Mouse (Mus musculus) lung, embryonic 14.5 days (tissue): ENCODE measurements around the gene Tgfbr2. TPM values are rescaled to one million over a fixed set of nuclear protein-coding genes. Genes with fewer than 3 reads are reported as not detected.
"Not testable (repeated sequence)": the region's sequence is repeated elsewhere in the genome, so short reads cannot be mapped to it uniquely, and the experiment has no call there.

ENCODE experiments used
- ATAC-seq: fragments of 200-750 bp; cut with Nextera tagmentation; 2 replicates; pipeline ENCODE4 v1.8.0; 2017; ENCODE audit warnings: mild to moderate bottlenecking, moderate TSS enrichment, moderate library complexity; ENCODE audit not compliant: insufficient read depth
- DNase-seq: peaks from one replicate; pipeline ENCODE4 v3.0.0-alpha.2; 2015
- H3K27ac ChIP-seq: fragments of 300-500 bp; sonication (generic); 2 replicates; pipeline ENCODE4 v1.5.1; 2014; ENCODE audit warnings: low read depth, mild to moderate bottlenecking, moderate library complexity
- H3K27me3 ChIP-seq: fragments of 300-500 bp; sonication (generic); 2 replicates; pipeline ENCODE4 v1.6.1; 2014; ENCODE audit warnings: low read length, control low read depth; ENCODE audit not compliant: insufficient read depth
- H3K36me3 ChIP-seq: fragments of 300-500 bp; sonication (generic); 2 replicates; pipeline ENCODE4 v1.6.1; 2014; ENCODE audit warnings: control low read depth; ENCODE audit not compliant: insufficient read depth
- H3K4me1 ChIP-seq: fragments of 300-500 bp; sonication (generic); 2 replicates; pipeline ENCODE4 v1.6.1; 2014; ENCODE audit warnings: antibody characterized with exemption, control low read depth; ENCODE audit not compliant: insufficient read depth
- H3K4me2 ChIP-seq: fragments of 300-500 bp; sonication (generic); 2 replicates; pipeline ENCODE4 v1.6.1; 2014; ENCODE audit warnings: mild to moderate bottlenecking
- H3K4me3 ChIP-seq: fragments of 300-500 bp; sonication (generic); 2 replicates; pipeline ENCODE4 v1.5.1; 2014; ENCODE audit warnings: low read depth, low read length
- H3K9ac ChIP-seq: fragments of 300-500 bp; sonication (generic); 2 replicates; pipeline ENCODE4 v1.6.1; 2014
- H3K9me3 ChIP-seq: fragments of 300-500 bp; sonication (generic); 2 replicates; pipeline ENCODE4 v1.6.1; 2016; ENCODE audit warnings: low read depth, low read length, control low read depth
- CTCF ChIP-seq: IDR thresholded peaks from 2 replicates; pipeline ENCODE4 v1.5.1; 2016; ENCODE audit warnings: antibody characterized with exemption, low read depth
- WGBS: fragments of 180-500 bp; shearing (Covaris S2); extraction: QIAGEN DNeasy Blood & Tissue Kit; methylation state at CpG from one replicate; pipeline ENCODE4 v1.1.7; 2014; 5-methylcytosine and 5-hydroxymethylcytosine counted together
- polyA plus RNA-seq: library from polyadenylated mRNA; unstranded; fragments of >200 nt; fragmentation: Nextera tagmentation; extraction: Ambion mirVana; gene quantifications from 2 replicates; pipeline ENCODE4 v1.2.1, GENCODE M21; 2014

Gene Tgfbr2
- polyA plus RNA-seq, 1 experiment from 2014 or later: 51.3 TPM

GRCm38 (mm10) chr9:116053976-116054375, 121.2 kb downstream of the Tgfbr2 start:
- H3K4me3 ChIP-seq: no peak overlapping the region
- DNase-seq (no peak), ATAC-seq (no peak)
- no peak overlapping the region for H3K27ac ChIP-seq
- H3K9me3 ChIP-seq: no peaks in the 10 kb centered on the region
- H3K4me1 ChIP-seq: no peaks in the 10 kb centered on the region
- H3K9ac ChIP-seq: no peak overlapping the region
- H3K27me3 ChIP-seq: no peaks in the 10 kb centered on the region
- TF ChIP-seq CTCF: no peak
- H3K36me3 ChIP-seq: no peaks in the 10 kb centered on the region
- WGBS: 36% methylated on average over 8 of the region's 8 CpGs
- H3K4me2 ChIP-seq: 0 out of 2 replicates have a peak overlapping the region, but pooled peaks have one; percentile 29

GRCm38 (mm10) chr9:116049985-116050384, 125.2 kb downstream of the Tgfbr2 start:
- Histone ChIP-seq H3K27me3 (no peaks in the 10 kb centered on the region), H3K4me2 (no peak overlapping the region), H3K27ac (no peak overlapping the region), H3K4me1 (no peaks in the 10 kb centered on the region), H3K36me3 (no peaks in the 10 kb centered on the region), H3K4me3 (no peak overlapping the region), H3K9ac (no peak overlapping the region), H3K9me3 (no peaks in the 10 kb centered on the region)
- TF ChIP-seq CTCF: no peak
- no peak for DNase-seq
- ATAC-seq: no peak
- WGBS: 71% methylated on average over 1 of the region's 1 CpGs

- Histone ChIP-seq H3K27ac (no peak overlapping the region), H3K4me3 (no peak overlapping the region), H3K36me3 (no peaks in the 10 kb centered on the region), H3K27me3 (no peaks in the 10 kb centered on the region), H3K4me2 (no peak overlapping the region), H3K4me1 (no peaks in the 10 kb centered on the region), H3K9me3 (no peaks in the 10 kb centered on the region), H3K9ac (no peak overlapping the region)
- DNase-seq (peak; percentile 93), ATAC-seq (peak; percentile 31; the same call in 1 of the 2 replicates)
- WGBS: 10% methylated on average over 3 of the region's 3 CpGs
- peak; percentile 94 for TF ChIP-seq CTCF
Measured at GRCm38 (mm10) chr9:116041787-116042186, 133.4 kb downstream of the Tgfbr2 start.

- H3K4me2 ChIP-seq: no peak overlapping the region
- no peaks in the 10 kb centered on the region for H3K36me3 ChIP-seq
- no peak overlapping the region for H3K9ac ChIP-seq
- H3K27me3 ChIP-seq: no peaks in the 10 kb centered on the region
- H3K4me3 ChIP-seq: no peak overlapping the region
- H3K27ac ChIP-seq: no peak overlapping the region
- 69% methylated on average over 4 of the region's 4 CpGs for WGBS
- H3K4me1 ChIP-seq: no peaks in the 10 kb centered on the region
- no peak for TF ChIP-seq CTCF
- DNase-seq: no peak
- ATAC-seq: no peak
- no peaks in the 10 kb centered on the region for H3K9me3 ChIP-seq
Measured at GRCm38 (mm10) chr9:116041369-116041768, 133.8 kb downstream of the Tgfbr2 start.

- H3K27ac ChIP-seq, H3K27me3 ChIP-seq, DNase-seq, H3K4me2 ChIP-seq, H3K9ac ChIP-seq, H3K4me3 ChIP-seq, H3K4me1 ChIP-seq, ATAC-seq, H3K36me3 ChIP-seq, H3K9me3 ChIP-seq: not testable (repeated sequence)
- 85% methylated on average over 14 of the region's 14 CpGs for WGBS
Measured at GRCm38 (mm10) chr9:116040852-116041251, 134.3 kb downstream of the Tgfbr2 start.

GRCm38 (mm10) chr9:116039981-116040380, 135.2 kb downstream of the Tgfbr2 start:
- TF ChIP-seq CTCF: no peak
- H3K27ac ChIP-seq: no peak overlapping the region
- H3K4me1 ChIP-seq: no peaks in the 10 kb centered on the region
- H3K4me3 ChIP-seq: no peak overlapping the region
- DNase-seq: no peak
- no peak for ATAC-seq
- H3K36me3 ChIP-seq: no peaks in the 10 kb centered on the region
- H3K9me3 ChIP-seq: no peaks in the 10 kb centered on the region
- H3K9ac ChIP-seq: no peak overlapping the region
- WGBS: 64% methylated on average over 4 of the region's 4 CpGs
- no peak overlapping the region for H3K4me2 ChIP-seq
- H3K27me3 ChIP-seq: no peaks in the 10 kb centered on the region

- TF ChIP-seq CTCF: no peak
- no peaks in the 10 kb centered on the region for H3K4me1 ChIP-seq
- H3K27ac ChIP-seq: no peak overlapping the region
- H3K9me3 ChIP-seq: no peaks in the 10 kb centered on the region
- no peak overlapping the region for H3K4me3 ChIP-seq
- H3K36me3 ChIP-seq: no peaks in the 10 kb centered on the region
- no peaks in the 10 kb centered on the region for H3K27me3 ChIP-seq
- H3K9ac ChIP-seq: no peak overlapping the region
- WGBS: 62% methylated on average over 6 of the region's 6 CpGs
- DNase-seq (peak; percentile 24), ATAC-seq (peak; percentile 28; the same call in 1 of the 2 replicates)
- no peak overlapping the region for H3K4me2 ChIP-seq
Measured at GRCm38 (mm10) chr9:116038275-116038674, 136.9 kb downstream of the Tgfbr2 start.
